Mouse (Mus musculus) c-Kit-positive CD71-positive TER-119-negative erythroid progenitor cells, embryonic 14.5 days (primary cell): ENCODE measurements around the gene Vipr1.

ENCODE experiments used
- DNase-seq: peaks from one replicate; pipeline ENCODE4 v3.0.0-alpha.2; 2013; ENCODE audit warnings: low read depth

The Vipr1 gene

GRCm38 (mm10) chr9:121677476-121677875, 35.0 kb downstream of the Vipr1 start:
- no peak for DNase-seq

GRCm38 (mm10) chr9:121679549-121679948, 37.0 kb downstream of the Vipr1 start:
- no peak for DNase-seq

GRCm38 (mm10) chr9:121681191-121681590, 38.7 kb downstream of the Vipr1 start:
- no peak for DNase-seq

GRCm38 (mm10) chr9:121682037-121682680, 39.6 kb downstream of the Vipr1 start:
- no peak for DNase-seq

GRCm38 (mm10) chr9:121684702-121685101, 42.2 kb downstream of the Vipr1 start:
- DNase-seq, result no peak

GRCm38 (mm10) chr9:121690200-121690651, 47.7 kb downstream of the Vipr1 start:
- no peak for DNase-seq

GRCm38 (mm10) chr9:121690734-121691133, 48.2 kb downstream of the Vipr1 start:
- no peak for DNase-seq

GRCm38 (mm10) chr9:121694736-121695135, 52.2 kb downstream of the Vipr1 start:
- no peak for DNase-seq

GRCm38 (mm10) chr9:121696626-121697025, 54.1 kb downstream of the Vipr1 start:
- no peak for DNase-seq

GRCm38 (mm10) chr9:121697150-121698049, 54.9 kb downstream of the Vipr1 start:
- DNase-seq, result no peak

GRCm38 (mm10) chr9:121704261-121704645, 61.7 kb downstream of the Vipr1 start:
- DNase-seq, result no peak

- peak; percentile 81 for DNase-seq
Measured at GRCm38 (mm10) chr9:121704646-121705625, 62.4 kb downstream of the Vipr1 start, which contains the start of gene Sec22c. TSS of gene Sec22c (minus strand) at chr9:121705490.

- no peak for DNase-seq
Measured at GRCm38 (mm10) chr9:121706029-121706675, 63.6 kb downstream of the Vipr1 start.

GRCm38 (mm10) chr9:121707801-121708200, 65.3 kb downstream of the Vipr1 start:
- no peak for DNase-seq

- DNase-seq, result no peak
Measured at GRCm38 (mm10) chr9:121708506-121709486, 66.3 kb downstream of the Vipr1 start.

GRCm38 (mm10) chr9:121709898-121710583, 67.5 kb downstream of the Vipr1 start, which contains the start of gene Ss18l2:
TSS of gene Ss18l2 (plus strand) at chr9:121710329.
- DNase-seq, result peak; percentile 100

GRCm38 (mm10) chr9:121710584-121710975, 68.1 kb downstream of the Vipr1 start:
- DNase-seq, result no peak

- DNase-seq, result no peak
Measured at GRCm38 (mm10) chr9:121717048-121717447, 74.5 kb downstream of the Vipr1 start.

GRCm38 (mm10) chr9:121718070-121718705, 75.7 kb downstream of the Vipr1 start:
- DNase-seq, result no peak
